Mouse (Mus musculus): ENCODE measurements at regions not wholly inside any gene's neighbourhood (a gene's known extent, or its start where the extent isn't known, plus 50 kb on each side); places are given as distances from the start of the nearest gene placed in this dataset.
A peak's percentile ranks its signal among the peaks of the same experiment; 100 is the strongest.

DNA sequence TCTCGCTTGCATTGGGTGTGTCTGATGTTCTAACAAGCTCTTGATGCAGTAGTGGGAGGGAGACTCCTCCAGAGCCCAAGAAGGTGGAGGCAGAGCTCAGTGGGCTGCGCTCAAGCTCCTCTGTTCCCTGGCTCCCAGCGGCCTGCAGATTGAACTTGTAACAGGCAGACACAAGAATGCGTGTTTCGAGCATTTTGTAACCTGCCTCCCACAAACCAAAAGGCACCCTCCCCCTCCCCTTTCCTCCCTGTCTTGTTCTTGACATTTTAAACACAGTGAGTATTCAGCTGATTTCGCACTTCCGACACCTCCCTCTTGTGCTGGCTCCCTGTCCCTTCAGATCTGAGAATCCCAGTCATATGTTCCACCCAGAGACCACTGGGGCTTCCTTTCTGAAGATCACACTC, 207.7 kb upstream of the Serp2 start:
- 14% methylated on average over 7 of the region's 7 CpGs for WGBS
- no peaks in the 10 kb centered on the region for H3K27me3 ChIP-seq
- ATAC-seq (ENCODE audit: insufficient number of reproducible peaks, low FRiP score, low TSS enrichment, low read depth) = 0 out of 2 replicates have a peak, but pooled peaks have one; percentile 13
- H3K4me1 ChIP-seq = peaks cover 21% of the 10 kb centered on the region
- no peaks in the 10 kb centered on the region for H3K9me3 ChIP-seq (replicated peaks)
- H3K4me3 ChIP-seq (replicated peaks) = no peak overlapping the region
- H3K27ac ChIP-seq (replicated peaks) = peak overlapping the region; percentile 61
- H3K4me2 ChIP-seq (replicated peaks) = 0 out of 2 replicates have a peak overlapping the region, but pooled peaks have one; percentile 10
- no peaks in the 10 kb centered on the region for H3K36me3 ChIP-seq
- H3K9ac ChIP-seq = no peak overlapping the region

- WGBS = 79% methylated on average over 7 of the region's 7 CpGs
- Histone ChIP-seq H3K36me3 (no peaks in the 10 kb centered on the region), H3K4me3 (replicated peaks) (no peak overlapping the region), H3K9me3 (replicated peaks) (no peaks in the 10 kb centered on the region), H3K4me2 (replicated peaks) (no peak overlapping the region), H3K27me3 (no peaks in the 10 kb centered on the region), H3K9ac (no peak overlapping the region), H3K27ac (replicated peaks) (no peak overlapping the region), H3K4me1 (peaks cover 21% of the 10 kb centered on the region)
- no peak for ATAC-seq (ENCODE audit: insufficient number of reproducible peaks, low FRiP score, low TSS enrichment, low read depth)
Observed at GRCm38 (mm10) chr14:76763539-76763938, 206.8 kb upstream of the Serp2 start.

GRCm38 (mm10) chr14:76762777-76763176, 206.1 kb upstream of the Serp2 start:
- no peak overlapping the region for H3K9ac ChIP-seq
- no peaks in the 10 kb centered on the region for H3K27me3 ChIP-seq
- no peak for ATAC-seq (ENCODE audit: insufficient number of reproducible peaks, low FRiP score, low TSS enrichment, low read depth)
- WGBS = 66% methylated on average over 10 of the region's 10 CpGs
- H3K9me3 ChIP-seq (replicated peaks) = no peaks in the 10 kb centered on the region
- no peak overlapping the region for H3K27ac ChIP-seq (replicated peaks)
- H3K36me3 ChIP-seq = no peaks in the 10 kb centered on the region
- peaks cover 21% of the 10 kb centered on the region for H3K4me1 ChIP-seq
- no peak overlapping the region for H3K4me2 ChIP-seq (replicated peaks)
- H3K4me3 ChIP-seq (replicated peaks) = no peak overlapping the region

GRCm38 (mm10) chr14:76761691-76762090, 205.0 kb upstream of the Serp2 start:
- 77% methylated on average over 11 of the region's 11 CpGs for WGBS
- Histone ChIP-seq H3K27me3 (no peaks in the 10 kb centered on the region), H3K9me3 (replicated peaks) (no peaks in the 10 kb centered on the region), H3K36me3 (no peaks in the 10 kb centered on the region), H3K9ac (no peak overlapping the region), H3K27ac (replicated peaks) (no peak overlapping the region), H3K4me1 (peaks cover 21% of the 10 kb centered on the region), H3K4me2 (replicated peaks) (no peak overlapping the region), H3K4me3 (replicated peaks) (no peak overlapping the region)
- ATAC-seq (ENCODE audit: insufficient number of reproducible peaks, low FRiP score, low TSS enrichment, low read depth) = no peak

GRCm38 (mm10) chr14:76761274-76761673, 204.6 kb upstream of the Serp2 start:
- H3K4me1 ChIP-seq = peaks cover 21% of the 10 kb centered on the region
- H3K9me3 ChIP-seq (replicated peaks) = no peaks in the 10 kb centered on the region
- no peak for ATAC-seq (ENCODE audit: insufficient number of reproducible peaks, low FRiP score, low TSS enrichment, low read depth)
- no peak overlapping the region for H3K4me2 ChIP-seq (replicated peaks)
- no peaks in the 10 kb centered on the region for H3K27me3 ChIP-seq
- no peak overlapping the region for H3K4me3 ChIP-seq (replicated peaks)
- H3K36me3 ChIP-seq = no peaks in the 10 kb centered on the region
- no peak overlapping the region for H3K9ac ChIP-seq
- WGBS = 83% methylated on average over 4 of the region's 4 CpGs
- H3K27ac ChIP-seq (replicated peaks) = no peak overlapping the region

DNA sequence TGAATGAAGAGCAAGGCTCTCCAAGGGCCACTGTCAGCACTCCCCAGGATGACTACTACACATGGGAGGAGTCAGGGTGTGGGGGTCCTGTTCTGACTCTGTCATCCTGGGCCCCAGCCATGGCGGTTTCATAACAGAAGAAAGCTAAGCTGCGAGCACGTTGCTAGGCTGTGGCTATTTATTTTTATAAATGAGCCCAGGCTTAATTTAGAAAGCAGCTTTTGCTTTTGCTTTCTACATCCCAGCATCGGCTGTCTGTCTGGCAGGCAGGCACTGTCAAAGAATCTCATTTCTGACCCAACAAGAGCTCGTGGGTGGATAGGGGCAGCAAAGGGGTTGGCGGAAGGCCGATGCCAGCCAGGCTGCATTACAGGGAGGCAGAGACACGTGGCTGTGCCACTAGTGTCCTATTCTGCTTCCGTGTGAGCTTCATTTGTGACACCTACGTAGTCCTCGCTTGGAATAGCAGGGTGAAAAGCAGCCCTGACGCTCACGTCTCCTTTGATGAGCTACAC, 203.9 kb upstream of the Serp2 start:
- H3K4me3 ChIP-seq (replicated peaks) = no peak overlapping the region
- no peaks in the 10 kb centered on the region for H3K36me3 ChIP-seq
- no peaks in the 10 kb centered on the region for H3K27me3 ChIP-seq
- no peak for ATAC-seq (ENCODE audit: insufficient number of reproducible peaks, low FRiP score, low TSS enrichment, low read depth)
- peaks cover 21% of the 10 kb centered on the region for H3K4me1 ChIP-seq
- WGBS = 69% methylated on average over 13 of the region's 13 CpGs
- no peaks in the 10 kb centered on the region for H3K9me3 ChIP-seq (replicated peaks)
- H3K4me2 ChIP-seq (replicated peaks) = no peak overlapping the region
- H3K9ac ChIP-seq = no peak overlapping the region
- H3K27ac ChIP-seq (replicated peaks) = no peak overlapping the region

- no peak overlapping the region for H3K9ac ChIP-seq
- 83% methylated on average over 4 of the region's 4 CpGs for WGBS
- H3K4me2 ChIP-seq (replicated peaks) = no peak overlapping the region
- H3K4me3 ChIP-seq (replicated peaks) = no peak overlapping the region
- H3K27me3 ChIP-seq = no peaks in the 10 kb centered on the region
- ATAC-seq (ENCODE audit: insufficient number of reproducible peaks, low FRiP score, low TSS enrichment, low read depth) = no peak
- H3K9me3 ChIP-seq (replicated peaks) = no peaks in the 10 kb centered on the region
- no peaks in the 10 kb centered on the region for H3K36me3 ChIP-seq
- H3K27ac ChIP-seq (replicated peaks) = no peak overlapping the region
- peaks cover 9% of the 10 kb centered on the region for H3K4me1 ChIP-seq
Observed at GRCm38 (mm10) chr14:76759377-76759776, 202.7 kb upstream of the Serp2 start.

DNA sequence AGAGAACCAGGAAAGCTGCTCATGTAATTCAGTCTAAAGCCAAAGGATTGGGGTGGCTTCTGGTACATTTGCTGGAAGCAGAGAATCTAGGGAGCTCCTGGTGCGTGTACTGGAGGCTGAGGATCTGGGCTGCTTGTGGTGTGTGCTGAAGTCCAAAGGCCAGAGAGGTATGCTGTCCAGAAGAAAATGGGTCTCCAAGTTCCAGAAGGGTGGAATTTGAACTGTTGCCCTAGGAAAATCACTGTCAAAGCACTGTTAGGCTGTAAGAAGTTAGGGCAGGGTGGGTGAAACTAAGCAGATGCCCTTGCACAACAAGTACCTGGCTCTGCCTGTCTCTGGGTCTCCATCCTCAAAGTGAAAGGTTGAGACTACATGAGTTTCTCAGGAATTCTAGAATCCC, 201.9 kb upstream of the Serp2 start:
- WGBS = 94% methylated on average over 1 of the region's 1 CpGs

DNA sequence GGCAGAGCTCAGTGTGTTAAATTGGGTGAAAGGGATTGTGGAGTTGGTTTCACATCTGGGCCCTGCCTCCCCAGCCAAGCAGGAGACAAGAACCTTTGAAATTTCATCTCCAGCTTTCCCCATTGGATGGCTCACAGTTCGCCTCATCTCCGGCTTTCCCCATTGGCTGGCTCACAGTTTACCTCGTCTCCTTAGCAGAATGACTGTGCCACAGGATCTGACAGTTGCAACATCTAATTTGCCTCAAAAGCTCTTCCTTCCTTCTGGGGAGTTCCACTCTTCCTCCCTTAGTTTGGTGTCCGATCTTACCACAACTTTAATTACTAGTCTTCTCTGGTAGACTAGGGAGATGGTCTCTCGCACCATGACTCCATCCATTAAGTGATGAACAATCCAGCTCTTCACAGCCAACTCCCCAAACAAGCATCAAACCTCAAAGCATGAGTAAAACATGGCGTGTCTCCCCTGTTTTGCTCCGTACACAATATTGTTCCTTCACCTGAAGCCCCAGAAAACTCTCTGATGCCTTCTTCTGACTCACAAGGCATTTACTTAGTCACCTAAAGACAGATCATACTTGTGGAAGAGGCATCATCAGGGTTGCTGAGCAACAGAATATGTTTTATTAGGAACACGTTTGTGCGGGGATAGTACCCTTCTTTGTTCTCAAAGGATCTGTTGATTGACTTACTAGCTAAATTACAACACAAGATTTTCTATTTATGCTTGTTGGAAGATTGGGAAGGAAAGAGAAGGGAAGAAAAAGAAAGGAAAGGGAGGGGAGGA, 199.1 kb upstream of the Serp2 start:
- Histone ChIP-seq H3K9me3 (replicated peaks) (no peaks in the 10 kb centered on the region), H3K27ac (replicated peaks) (no peak overlapping the region), H3K4me1 (peaks cover 5% of the 10 kb centered on the region; the same call in 1 of the 2 replicates), H3K27me3 (no peaks in the 10 kb centered on the region), H3K9ac (no peak overlapping the region), H3K4me3 (replicated peaks) (no peak overlapping the region), H3K4me2 (replicated peaks) (no peak overlapping the region), H3K36me3 (no peaks in the 10 kb centered on the region)
- 70% methylated on average over 9 of the region's 9 CpGs for WGBS
- ATAC-seq (ENCODE audit: insufficient number of reproducible peaks, low FRiP score, low TSS enrichment, low read depth) = no peak

More for the DNA sequence above, 201.9 kb upstream of the Serp2 start:
- H3K4me2 ChIP-seq (replicated peaks) = no peak overlapping the region
- H3K36me3 ChIP-seq = no peaks in the 10 kb centered on the region
- peaks cover 5% of the 10 kb centered on the region; the same call in 1 of the 2 replicates for H3K4me1 ChIP-seq
- H3K27ac ChIP-seq (replicated peaks) = no peak overlapping the region
- no peak for ATAC-seq (ENCODE audit: insufficient number of reproducible peaks, low FRiP score, low TSS enrichment, low read depth)
- no peaks in the 10 kb centered on the region for H3K27me3 ChIP-seq
- no peak overlapping the region for H3K4me3 ChIP-seq (replicated peaks)
- no peak overlapping the region for H3K9ac ChIP-seq
- H3K9me3 ChIP-seq (replicated peaks) = no peaks in the 10 kb centered on the region

DNA sequence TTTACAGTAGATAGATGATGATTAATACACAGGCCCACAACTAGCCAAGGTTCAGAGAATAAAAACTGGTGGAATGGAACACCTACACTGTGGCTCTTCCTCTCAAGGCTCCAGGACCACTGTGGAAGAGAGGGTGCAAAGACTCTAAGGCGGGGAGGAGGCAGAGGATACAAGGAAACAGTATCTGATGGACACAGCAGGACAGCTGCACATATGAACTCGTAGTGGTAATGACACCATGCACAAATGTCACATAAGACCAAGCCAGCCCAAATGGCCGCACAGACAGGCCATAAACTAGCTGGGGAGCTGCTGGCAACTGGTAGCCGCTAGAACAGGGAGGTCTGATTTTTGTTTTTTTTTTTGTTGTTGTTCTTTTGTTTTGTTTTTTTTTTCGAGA, 197.0 kb upstream of the Serp2 start:
- peaks cover 6% of the 10 kb centered on the region for H3K4me1 ChIP-seq
- no peak overlapping the region for H3K9ac ChIP-seq
- H3K36me3 ChIP-seq = no peaks in the 10 kb centered on the region
- WGBS = 84% methylated on average over 5 of the region's 5 CpGs
- no peak overlapping the region for H3K4me3 ChIP-seq (replicated peaks)
- no peaks in the 10 kb centered on the region for H3K27me3 ChIP-seq
- no peaks in the 10 kb centered on the region for H3K9me3 ChIP-seq (replicated peaks)
- no peak for ATAC-seq (ENCODE audit: insufficient number of reproducible peaks, low FRiP score, low TSS enrichment, low read depth)
- no peak overlapping the region for H3K27ac ChIP-seq (replicated peaks)
- H3K4me2 ChIP-seq (replicated peaks) = no peak overlapping the region

DNA sequence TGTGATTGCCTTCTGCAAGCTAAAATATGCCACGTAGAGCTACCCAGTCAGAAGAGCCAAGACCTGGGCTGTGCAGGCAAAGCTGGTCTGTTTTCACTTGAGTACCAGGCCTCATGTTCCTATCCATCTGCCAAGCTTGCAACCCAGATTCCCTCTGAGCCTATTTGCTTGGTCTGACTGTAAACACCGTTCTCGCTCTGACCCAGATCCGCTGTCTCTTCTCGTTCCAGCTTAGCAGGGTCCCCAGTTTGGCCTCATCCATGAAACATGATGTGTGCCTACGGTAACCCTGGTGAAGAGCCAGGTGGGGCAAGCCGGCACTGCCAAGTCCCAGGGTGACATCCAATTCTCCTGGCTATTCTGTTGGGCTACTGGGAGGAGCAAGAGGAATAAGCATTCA, 192.5 kb upstream of the Serp2 start:
- no peak for ATAC-seq (ENCODE audit: insufficient number of reproducible peaks, low FRiP score, low TSS enrichment, low read depth)
- Histone ChIP-seq H3K36me3 (no peaks in the 10 kb centered on the region), H3K4me3 (replicated peaks) (no peak overlapping the region), H3K9ac (no peak overlapping the region), H3K27me3 (no peaks in the 10 kb centered on the region), H3K27ac (replicated peaks) (no peak overlapping the region), H3K4me1 (peaks cover 12% of the 10 kb centered on the region), H3K4me2 (replicated peaks) (no peak overlapping the region), H3K9me3 (replicated peaks) (no peaks in the 10 kb centered on the region)
- 72% methylated on average over 7 of the region's 7 CpGs for WGBS

GRCm38 (mm10) chr14:76748711-76749110, 192.0 kb upstream of the Serp2 start:
- no peaks in the 10 kb centered on the region for H3K36me3 ChIP-seq
- H3K9ac ChIP-seq = no peak overlapping the region
- H3K4me2 ChIP-seq (replicated peaks) = no peak overlapping the region
- H3K9me3 ChIP-seq (replicated peaks) = no peaks in the 10 kb centered on the region
- H3K27me3 ChIP-seq = no peaks in the 10 kb centered on the region
- H3K4me1 ChIP-seq = peaks cover 12% of the 10 kb centered on the region
- WGBS = 92% methylated on average over 2 of the region's 2 CpGs
- no peak overlapping the region for H3K4me3 ChIP-seq (replicated peaks)
- H3K27ac ChIP-seq (replicated peaks) = no peak overlapping the region
- no peak for ATAC-seq (ENCODE audit: insufficient number of reproducible peaks, low FRiP score, low TSS enrichment, low read depth)

Data from embryonic facial prominence, embryonic 15.5 days (tissue).